8 mouse cellular contexts compared by ENCODE assay signal in genomic region chr2:31255952-31256938, GRCm38 (mm10). TPM values are rescaled to one million over a fixed set of nuclear protein-coding genes. Genes with fewer than 3 reads are reported as not detected.
DNase-seq lines count a peak whose midpoint lies in the region; ATAC-seq lines count a peak whose summit lies in the region.

No protein-coding gene starts in this region.

- peak overlapping the region; percentile 35 for H3K9ac ChIP-seq in embryonic facial prominence, embryonic 14.5 days (ENCODE audit: low read depth, low read length)
- peak overlapping the region; percentile 81 for H3K9ac ChIP-seq in heart, embryonic 13.5 days
- H3K9ac ChIP-seq in kidney, embryonic 16.5 days (replicated peaks; ENCODE audit: low read length) = peak overlapping the region; percentile 45
- no peak overlapping the region for H3K9ac ChIP-seq in liver, embryonic 15.5 days
- H3K9ac ChIP-seq in neural tube, embryonic 11.5 days (ENCODE audit: low read length) = peak overlapping the region; percentile 26; the same call in 1 of the 2 replicates

- H3K27me3 ChIP-seq in embryonic facial prominence, embryonic 14.5 days (replicated peaks; ENCODE audit: control insufficient read depth, insufficient read depth, low read length) = no peaks in the 10 kb centered on the region
- no peaks in the 10 kb centered on the region for H3K27me3 ChIP-seq in heart, embryonic 13.5 days (replicated peaks)
- no peaks in the 10 kb centered on the region for H3K27me3 ChIP-seq in kidney, embryonic 16.5 days (ENCODE audit: insufficient read depth, low read length)
- no peaks in the 10 kb centered on the region for H3K27me3 ChIP-seq in liver, embryonic 15.5 days
- no peaks in the 10 kb centered on the region for H3K27me3 ChIP-seq in neural tube, embryonic 11.5 days (ENCODE audit: control insufficient read depth, insufficient read depth, low read length)

- ATAC-seq in embryonic facial prominence, embryonic 14.5 days (ENCODE audit: low read depth) = peak; percentile 53; the same call in 1 of the 2 replicates
- ATAC-seq in heart, embryonic 13.5 days (ENCODE audit: extremely low read depth, insufficient number of reproducible peaks, low FRiP score, low TSS enrichment) = no peak
- peak; percentile 55 for ATAC-seq in kidney, embryonic 16.5 days (ENCODE audit: low FRiP score, low TSS enrichment)
- ATAC-seq in liver, embryonic 15.5 days (ENCODE audit: insufficient read depth) = peak; percentile 53; the same call in 1 of the 2 replicates
- no peak for ATAC-seq in neural tube, embryonic 11.5 days (ENCODE audit: insufficient read depth, low FRiP score, low TSS enrichment)

- 22% methylated on average over 16 of the region's 21 CpGs for WGBS in embryonic facial prominence, embryonic 14.5 days
- 15% methylated on average over 21 of the region's 21 CpGs for WGBS in heart, embryonic 13.5 days
- WGBS in kidney, embryonic 16.5 days = 13% methylated on average over 21 of the region's 21 CpGs
- 22% methylated on average over 21 of the region's 21 CpGs for WGBS in liver, embryonic 15.5 days (ENCODE audit: insufficient replicate concordance)
- WGBS in neural tube, embryonic 11.5 days = 19% methylated on average over 21 of the region's 21 CpGs

- peak overlapping the region; percentile 72 for H3K27ac ChIP-seq in embryonic facial prominence, embryonic 14.5 days (replicated peaks; ENCODE audit: low read depth, low read length)
- peak overlapping the region; percentile 96 for H3K27ac ChIP-seq in heart, embryonic 13.5 days (replicated peaks)
- peak overlapping the region; percentile 93 for H3K27ac ChIP-seq in kidney, embryonic 16.5 days (ENCODE audit: low read length)
- H3K27ac ChIP-seq in liver, embryonic 15.5 days (replicated peaks) = no peak overlapping the region
- H3K27ac ChIP-seq in neural tube, embryonic 11.5 days (ENCODE audit: low read depth, low read length) = peak overlapping the region; percentile 49; the same call in 1 of the 2 replicates

- no peaks in the 10 kb centered on the region for H3K36me3 ChIP-seq in embryonic facial prominence, embryonic 14.5 days (ENCODE audit: control insufficient read depth, insufficient read depth, low read length)
- peaks cover 5% of the 10 kb centered on the region for H3K36me3 ChIP-seq in heart, embryonic 13.5 days
- no peaks in the 10 kb centered on the region for H3K36me3 ChIP-seq in kidney, embryonic 16.5 days (ENCODE audit: insufficient read depth, low read length)
- H3K36me3 ChIP-seq in liver, embryonic 15.5 days (replicated peaks) = no peaks in the 10 kb centered on the region
- no peaks in the 10 kb centered on the region for H3K36me3 ChIP-seq in neural tube, embryonic 11.5 days (ENCODE audit: control insufficient read depth, insufficient read depth, low read length)

- no peaks in the 10 kb centered on the region for H3K9me3 ChIP-seq in embryonic facial prominence, embryonic 14.5 days (ENCODE audit: control insufficient read depth, low read length)
- no peaks in the 10 kb centered on the region for H3K9me3 ChIP-seq in heart, embryonic 13.5 days
- H3K9me3 ChIP-seq in kidney, embryonic 16.5 days (ENCODE audit: low read length) = no peaks in the 10 kb centered on the region
- no peaks in the 10 kb centered on the region for H3K9me3 ChIP-seq in liver, embryonic 15.5 days (replicated peaks)
- H3K9me3 ChIP-seq in neural tube, embryonic 11.5 days (ENCODE audit: control insufficient read depth, low read length) = no peaks in the 10 kb centered on the region

- peak overlapping the region; percentile 36 for H3K4me2 ChIP-seq in embryonic facial prominence, embryonic 14.5 days (ENCODE audit: low read depth, low read length)
- H3K4me2 ChIP-seq in heart, embryonic 13.5 days = peak overlapping the region; percentile 87
- H3K4me2 ChIP-seq in kidney, embryonic 16.5 days (replicated peaks; ENCODE audit: low read depth, low read length) = peak overlapping the region; percentile 34
- no peak overlapping the region for H3K4me2 ChIP-seq in liver, embryonic 15.5 days
- H3K4me2 ChIP-seq in neural tube, embryonic 11.5 days (ENCODE audit: low read depth) = no peak overlapping the region

- peaks cover 43% of the 10 kb centered on the region for H3K4me1 ChIP-seq in embryonic facial prominence, embryonic 14.5 days (ENCODE audit: control insufficient read depth, insufficient read depth, low read length)
- peaks cover 85% of the 10 kb centered on the region for H3K4me1 ChIP-seq in heart, embryonic 13.5 days
- peaks cover 69% of the 10 kb centered on the region for H3K4me1 ChIP-seq in kidney, embryonic 16.5 days (ENCODE audit: insufficient read depth, low read length)
- H3K4me1 ChIP-seq in liver, embryonic 15.5 days (replicated peaks) = peaks cover 29% of the 10 kb centered on the region
- H3K4me1 ChIP-seq in neural tube, embryonic 11.5 days (ENCODE audit: control insufficient read depth, insufficient read depth, low read length) = peaks cover 28% of the 10 kb centered on the region

- 0 out of 2 replicates have a peak overlapping the region, but pooled peaks have one; percentile 1 for H3K4me3 ChIP-seq in embryonic facial prominence, embryonic 14.5 days (ENCODE audit: low read depth, low read length)
- peak overlapping the region; percentile 19 for H3K4me3 ChIP-seq in heart, embryonic 13.5 days
- no peak overlapping the region for H3K4me3 ChIP-seq in kidney, embryonic 16.5 days (ENCODE audit: low read length)
- no peak overlapping the region for H3K4me3 ChIP-seq in liver, embryonic 15.5 days (replicated peaks)
- H3K4me3 ChIP-seq in neural tube, embryonic 11.5 days (ENCODE audit: low read depth, low read length) = no peak overlapping the region

- DNase-seq in A20 (ENCODE audit: low read depth, low spot score) = peak; percentile 81
- DNase-seq in adipocyte (ENCODE audit: low spot score) = peak; percentile 57
- peak; percentile 85 for DNase-seq in embryonic facial prominence, embryonic 14.5 days (ENCODE audit: low spot score)
- DNase-seq in neural tube, embryonic 11.5 days (ENCODE audit: low spot score) = peak; percentile 70
- DNase-seq in telencephalon, adult 2 months (ENCODE audit: low read depth, low spot score) = peak; percentile 85

RNA-seq across cellular contexts. Expression of gene Ncs1, which starts 10.6 kb away (rescaled TPM):
- 45.6 and 49.2 TPM in 2 replicates for polyA plus RNA-seq in embryonic facial prominence, embryonic 14.5 days (2014; fragmentation: Nextera tagmentation; extraction: Ambion mirVana)
- polyA plus RNA-seq in heart, embryonic 13.5 days (2015; fragmentation: Nextera tagmentation; extraction: Ambion mirVana) = 36.3 and 39.4 TPM in 2 replicates
- polyA plus RNA-seq in kidney, embryonic 16.5 days (2015; fragmentation: Nextera tagmentation; extraction: Ambion mirVana) = 37.9 and 41.5 TPM in 2 replicates
- polyA plus RNA-seq in liver, embryonic 15.5 days (2015; fragmentation: Nextera tagmentation; extraction: Ambion mirVana) = 1.2 and 1.3 TPM in 2 replicates
- 84.4 and 95.5 TPM in 2 replicates for polyA plus RNA-seq in neural tube, embryonic 11.5 days (2014; fragmentation: Nextera tagmentation; extraction: Ambion mirVana)

RNA-seq across cellular contexts. Expression of gene Hmcn2, which starts 58.0 kb away (rescaled TPM):
- 1.0 TPM in 2 replicates for polyA plus RNA-seq in embryonic facial prominence, embryonic 14.5 days (2014; fragmentation: Nextera tagmentation; extraction: Ambion mirVana)
- polyA plus RNA-seq in heart, embryonic 13.5 days (2015; fragmentation: Nextera tagmentation; extraction: Ambion mirVana) = 1.1 and 1.2 TPM in 2 replicates
- 0.24 and 0.34 TPM in 2 replicates for polyA plus RNA-seq in kidney, embryonic 16.5 days (2015; fragmentation: Nextera tagmentation; extraction: Ambion mirVana)
- polyA plus RNA-seq in liver, embryonic 15.5 days (2015; fragmentation: Nextera tagmentation; extraction: Ambion mirVana) = 0.64 and 0.83 TPM in 2 replicates
- polyA plus RNA-seq in neural tube, embryonic 11.5 days (2014; fragmentation: Nextera tagmentation; extraction: Ambion mirVana) = 0.17 and 0.23 TPM in 2 replicates

Comparison
In these comparisons a context has a peak if more than half of its experiments do, and no peak if none do; other contexts are left out.
1. ATAC-seq: peak in embryonic facial prominence, embryonic 14.5 days (single experiment), kidney, embryonic 16.5 days (single experiment) and liver, embryonic 15.5 days (single experiment); none in heart, embryonic 13.5 days (single experiment) and neural tube, embryonic 11.5 days (single experiment).
2. H3K4me2 ChIP-seq: peak in embryonic facial prominence, embryonic 14.5 days (single experiment), heart, embryonic 13.5 days (single experiment) and kidney, embryonic 16.5 days (single experiment); none in liver, embryonic 15.5 days (single experiment) and neural tube, embryonic 11.5 days (single experiment).
3. H3K4me3 ChIP-seq: peak in embryonic facial prominence, embryonic 14.5 days (single experiment) and heart, embryonic 13.5 days (single experiment); none in kidney, embryonic 16.5 days (single experiment), liver, embryonic 15.5 days (single experiment) and neural tube, embryonic 11.5 days (single experiment).
4. RNA of gene Ncs1, which starts 10.6 kb away (polyA plus RNA-seq): 84.4 to 95.5 TPM in neural tube, embryonic 11.5 days, 45.6 to 49.2 TPM in embryonic facial prominence, embryonic 14.5 days, 37.9 to 41.5 TPM in kidney, embryonic 16.5 days and 36.3 to 39.4 TPM in heart, embryonic 13.5 days; 1.2 to 1.3 TPM in liver, embryonic 15.5 days; every median in the first group is over 10 times any median in the second.
5. Peak in every context shown above with its lines, with median percentiles within 50 percentile points of each other: DNase-seq.